Mouse (Mus musculus) megakaryocyte-erythroid progenitor cell, adult 5-6 weeks (primary cell): ENCODE results near the gene Dclk2. TPM values are rescaled to one million over a fixed set of nuclear protein-coding genes. Genes with fewer than 3 reads are reported as not detected.

Experiments used
- ATAC-seq: replicated peaks from 2 replicates; pipeline ENCODE4 v1.8.0; 2016; ENCODE audit warnings: mild to moderate bottlenecking, inconsistent platforms; ENCODE audit not compliant: severe bottlenecking, poor library complexity, low FRiP score, low TSS enrichment
- total RNA-seq, 2 experiments: library from RNA; stranded (forward) in 1 of 2; stranded (reverse) in 1 of 2; fragments of 200-1000, 215-1000 nt in 1 of 2; fragments of >200 nt in 1 of 2; fragmentation: Nextera tagmentation in 1 of 2; gene quantifications; 2 replicates each; pipeline ENCODE4 v1.2.3; 2014 to 2017

The Dclk2 gene
- total RNA-seq, 2 experiments from 2014 or later: 0.99 to 3.1 TPM

- ATAC-seq: no peak
Observed at GRCm38 (mm10) chr3:86849337-86849736, 71.3 kb downstream of the Dclk2 start.

- no peak for ATAC-seq
Observed at GRCm38 (mm10) chr3:86847536-86847935, 73.1 kb downstream of the Dclk2 start.

- ATAC-seq: no peak
Observed at GRCm38 (mm10) chr3:86846036-86846435, 74.6 kb downstream of the Dclk2 start.

GRCm38 (mm10) chr3:86845578-86845977, 75.1 kb downstream of the Dclk2 start:
- ATAC-seq: no peak

GRCm38 (mm10) chr3:86844804-86845481, 75.7 kb downstream of the Dclk2 start:
- no peak for ATAC-seq

GRCm38 (mm10) chr3:86842461-86842860, 78.2 kb downstream of the Dclk2 start:
- no peak for ATAC-seq

- no peak for ATAC-seq
Observed at GRCm38 (mm10) chr3:86839606-86840005, 81.0 kb downstream of the Dclk2 start.

- ATAC-seq: no peak
Observed at GRCm38 (mm10) chr3:86837386-86837785, 83.3 kb downstream of the Dclk2 start.

- ATAC-seq: no peak
Observed at GRCm38 (mm10) chr3:86835180-86835579, 85.5 kb downstream of the Dclk2 start.

- no peak for ATAC-seq
Observed at GRCm38 (mm10) chr3:86834341-86834740, 86.3 kb downstream of the Dclk2 start.

- ATAC-seq: no peak
Observed at GRCm38 (mm10) chr3:86832591-86833267, 87.9 kb downstream of the Dclk2 start.

GRCm38 (mm10) chr3:86832115-86832514, 88.5 kb downstream of the Dclk2 start:
- no peak for ATAC-seq

- no peak for ATAC-seq
Observed at GRCm38 (mm10) chr3:86827506-86827905, 93.1 kb downstream of the Dclk2 start.

- ATAC-seq: no peak
Observed at GRCm38 (mm10) chr3:86821383-86821782, 99.3 kb downstream of the Dclk2 start.

- no peak for ATAC-seq
Observed at GRCm38 (mm10) chr3:86820344-86820743, 100.3 kb downstream of the Dclk2 start.

- no peak for ATAC-seq
Observed at GRCm38 (mm10) chr3:86819372-86819771, 101.3 kb downstream of the Dclk2 start.

- no peak for ATAC-seq
Observed at GRCm38 (mm10) chr3:86818001-86818585, 102.6 kb downstream of the Dclk2 start.

- peak; percentile 99 for ATAC-seq
Observed at GRCm38 (mm10) chr3:86812689-86813088, 108.0 kb downstream of the Dclk2 start.

GRCm38 (mm10) chr3:86810908-86811307, 109.7 kb downstream of the Dclk2 start:
- no peak for ATAC-seq

GRCm38 (mm10) chr3:86809646-86810045, 111.0 kb downstream of the Dclk2 start:
- ATAC-seq: no peak

GRCm38 (mm10) chr3:86809199-86809598, 111.5 kb downstream of the Dclk2 start:
- no peak for ATAC-seq
